Mouse (Mus musculus) frontal cortex, postnatal 25 days (tissue): Measurements from ENCODE around the gene Dcst2.

Experiments used
- DNase-seq, 2 experiments: peaks; one replicate each; pipeline ENCODE4 v3.0.0; 2022; ENCODE audit warnings: low spot score in 2 of 2

Gene Dcst2

GRCm38 (mm10) chr3:89388134-89388881 is 26.5 kb downstream of the Dcst2 start:
- DNase-seq: no peak

- no peak for DNase-seq
These were observed 27.3 kb downstream of the Dcst2 start for GRCm38 (mm10) chr3:89388901-89389740.

DNA sequence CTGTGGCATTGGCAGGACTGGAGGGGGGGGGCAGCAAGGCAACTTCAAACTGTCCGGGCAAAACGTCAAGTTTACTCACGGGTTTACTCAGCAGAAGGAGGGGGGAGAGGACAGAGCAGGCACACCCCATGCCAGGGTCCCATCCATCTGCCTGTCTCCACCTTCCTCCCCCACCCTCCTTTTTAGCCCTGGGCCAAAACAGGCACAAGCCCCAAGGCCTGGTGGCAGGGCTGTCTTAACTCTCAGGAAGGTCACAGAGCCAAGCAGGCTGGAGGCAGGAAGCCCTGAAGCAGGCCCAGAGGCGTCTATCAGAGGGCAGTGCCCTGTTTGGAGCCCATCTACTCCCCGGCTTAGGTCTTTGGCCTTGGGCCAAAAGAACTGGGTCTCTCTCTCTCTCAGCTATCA is 28.3 kb downstream of the Dcst2 start:
- no peak for DNase-seq

DNA sequence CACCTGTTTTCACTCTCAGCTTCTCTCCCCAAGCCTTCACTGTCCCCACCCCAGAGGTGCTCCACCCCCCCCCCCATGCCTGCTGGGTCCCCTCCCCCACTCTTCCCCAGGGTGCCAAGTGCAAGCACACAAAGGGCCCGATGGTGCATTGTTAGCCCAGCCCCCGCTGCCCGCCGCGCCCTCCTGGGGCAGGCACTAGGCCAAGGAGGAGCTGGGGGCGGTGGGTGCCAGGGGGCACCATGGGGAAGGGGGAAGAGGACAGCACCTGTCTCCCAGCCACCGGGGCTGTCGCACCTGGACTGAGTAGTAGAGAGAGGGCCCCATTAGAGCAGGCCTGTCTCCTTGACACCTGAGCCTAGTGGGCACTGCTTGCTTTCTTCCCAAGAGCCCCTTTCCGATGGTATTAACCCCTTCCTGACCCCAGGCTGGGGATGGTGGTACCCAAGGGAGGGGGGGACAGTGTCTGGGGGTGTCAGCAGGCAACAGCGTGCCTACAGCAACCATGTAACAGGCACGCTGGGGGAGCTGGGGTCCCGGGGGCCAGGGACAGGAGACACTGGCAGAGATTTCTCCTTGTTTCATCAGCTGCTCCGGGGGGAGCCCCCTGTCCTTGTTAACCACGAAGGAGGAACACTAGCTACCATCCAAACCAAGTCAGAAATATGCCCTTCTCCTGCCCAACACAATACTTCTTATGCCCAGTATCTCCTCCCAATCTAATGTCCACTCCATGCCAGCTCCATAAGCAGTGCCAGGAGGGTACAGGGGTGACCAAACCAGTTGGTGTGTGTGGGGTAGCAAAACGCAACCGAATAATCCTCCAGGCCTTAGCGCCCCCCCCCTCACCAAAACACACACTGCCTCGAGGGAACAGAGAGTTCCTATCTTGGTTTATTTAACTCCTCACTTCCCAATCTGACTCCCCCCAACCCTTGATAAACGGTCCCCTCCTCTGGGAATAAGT is 29.2 kb downstream of the Dcst2 start:
- no peak for DNase-seq

DNA sequence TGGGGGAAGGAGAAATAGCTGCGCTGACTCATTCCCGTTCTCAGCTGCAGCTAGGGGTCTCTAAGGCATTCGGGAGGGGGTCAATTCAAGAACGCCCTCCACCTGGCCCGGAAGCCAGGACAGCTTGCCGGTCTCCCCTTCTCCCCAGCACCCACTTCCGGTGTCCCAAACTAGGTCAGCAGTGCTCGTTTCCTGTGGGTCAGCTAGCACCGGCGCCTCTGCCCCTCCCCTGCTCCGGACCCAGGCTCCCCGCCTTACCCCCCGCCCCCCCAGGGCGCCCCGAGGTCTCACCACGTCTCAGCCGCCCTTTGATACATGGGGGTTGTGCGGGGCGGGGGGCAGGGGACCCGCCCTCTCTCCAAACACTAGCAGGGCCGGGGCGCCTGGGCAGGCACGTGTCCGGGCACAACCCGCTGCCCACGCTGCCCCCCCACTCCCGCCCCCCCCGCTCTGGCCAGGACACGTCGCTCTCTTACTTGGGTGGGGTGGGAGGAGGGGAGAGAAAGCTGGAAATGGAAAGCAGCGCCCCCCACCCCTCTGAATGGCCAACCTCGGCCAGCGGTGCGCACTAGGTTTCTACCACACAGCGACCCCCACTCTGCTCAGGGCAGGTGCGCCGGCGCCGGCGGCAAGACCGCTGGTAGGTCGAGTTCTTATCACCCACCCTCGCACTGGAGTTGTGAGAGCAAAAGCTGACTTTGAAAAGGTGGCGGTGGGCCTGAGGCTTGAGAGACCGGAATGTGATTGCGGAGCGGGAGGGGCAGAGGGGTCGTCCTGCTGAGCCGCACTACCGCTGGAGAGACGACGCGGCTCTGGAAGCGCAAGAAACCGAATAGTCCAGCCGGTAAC is 30.1 kb downstream of the Dcst2 start:
- DNase-seq: no peak

- no peak for DNase-seq
These were observed 31.1 kb downstream of the Dcst2 start for GRCm38 (mm10) chr3:89392871-89393311.

- peak; percentile 85 to 93 for DNase-seq
These were observed 31.8 kb downstream of the Dcst2 start for GRCm38 (mm10) chr3:89393605-89394004.

- peak in 1 of 2 experiments; percentile 31 for DNase-seq
These were observed 32.5 kb downstream of the Dcst2 start, which contains the start of gene Zbtb7b for GRCm38 (mm10) chr3:89394006-89394893. Gene Zbtb7b, minus strand, starts transcription at chr3:89394776.

GRCm38 (mm10) chr3:89394894-89395256 is 33.1 kb downstream of the Dcst2 start:
- DNase-seq: peak in 1 of 2 experiments; percentile 42

DNA sequence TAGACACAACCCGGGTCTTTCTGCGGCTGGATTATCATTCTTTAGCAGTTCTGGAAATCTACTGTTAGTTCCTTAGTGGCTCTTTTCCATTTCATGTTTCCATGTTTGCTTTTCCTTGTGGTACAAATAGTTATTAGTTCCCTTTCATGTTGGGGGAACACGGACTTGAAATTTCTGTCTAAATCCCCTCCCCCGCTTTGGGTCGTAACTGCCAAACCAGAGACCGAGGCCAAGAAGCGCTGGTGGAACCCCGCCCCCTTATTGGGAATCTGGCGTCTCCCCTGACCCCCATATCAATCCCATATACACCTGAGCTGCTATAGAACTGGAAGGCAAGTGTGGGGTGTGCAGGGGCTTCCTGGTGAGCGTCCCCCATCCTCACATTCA is 33.6 kb downstream of the Dcst2 start:
- no peak for DNase-seq

DNA sequence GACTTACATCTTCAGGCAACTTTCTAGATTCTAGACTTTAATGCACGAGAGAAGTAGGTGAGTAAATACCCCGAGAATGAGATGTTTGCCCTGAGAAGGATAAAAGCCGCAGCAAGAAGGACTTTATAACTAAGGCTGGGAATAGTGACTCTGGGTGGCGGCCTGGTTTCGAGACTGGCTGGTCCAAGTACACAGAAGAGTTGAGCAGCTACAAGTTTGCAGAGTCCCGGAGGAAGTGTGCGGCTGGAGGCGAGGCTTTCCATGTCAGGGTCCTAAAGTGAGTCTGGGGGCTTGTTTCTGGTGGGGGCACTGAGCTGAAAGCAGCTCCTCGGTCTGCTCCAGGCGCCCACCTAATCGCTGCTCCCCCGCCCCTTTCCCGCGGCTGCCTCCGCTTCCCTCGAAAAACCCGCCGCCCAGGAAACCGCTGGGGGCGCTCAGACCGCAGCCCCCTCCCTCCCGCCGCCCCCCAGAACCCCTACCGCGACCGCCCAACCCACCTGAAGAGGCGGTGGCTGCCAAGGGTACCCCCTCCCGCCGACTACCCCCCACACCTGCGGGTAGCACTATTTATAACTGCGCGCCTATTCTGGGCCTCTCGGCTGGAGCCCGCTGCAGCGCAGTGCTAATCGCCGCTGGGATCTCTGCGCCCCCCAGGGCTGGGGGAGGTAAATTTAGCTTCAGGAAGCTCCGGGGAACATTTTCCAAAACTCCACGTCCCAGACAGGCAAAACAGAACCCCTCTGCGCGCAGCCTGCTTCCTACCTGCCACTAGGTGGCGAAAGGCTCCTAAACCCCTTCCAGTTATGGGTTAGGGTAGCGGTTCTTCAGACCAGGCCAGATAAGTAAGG is 34.3 kb downstream of the Dcst2 start:
- peak; percentile 41 to 52 for DNase-seq

GRCm38 (mm10) chr3:89396654-89397005 is 34.9 kb downstream of the Dcst2 start:
- no peak for DNase-seq

GRCm38 (mm10) chr3:89401329-89401728 is 39.6 kb downstream of the Dcst2 start:
- no peak for DNase-seq

DNA sequence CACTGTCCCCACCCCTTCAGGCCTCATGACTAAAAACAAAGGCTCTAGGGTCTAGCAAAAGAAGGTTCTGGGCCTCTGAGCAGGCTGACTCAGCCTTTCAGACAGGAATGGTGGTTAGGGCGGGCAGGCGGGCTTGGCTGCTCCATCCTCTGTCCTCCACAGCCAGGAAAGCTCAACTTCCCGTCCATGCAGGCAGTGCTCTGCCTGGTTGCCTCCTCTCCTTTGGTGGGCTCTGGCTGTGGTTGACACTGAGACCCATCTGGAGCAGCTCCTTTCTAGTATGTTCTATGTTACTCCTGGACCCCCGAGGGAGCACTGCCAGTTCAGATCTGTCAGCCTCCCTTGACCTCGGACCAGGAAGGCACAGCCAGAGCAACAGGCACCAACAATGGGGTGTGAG is 40.9 kb downstream of the Dcst2 start, which contains the start of gene Lenep:
Lenep (minus strand) TSS at position 101 of the 400 bp plus-strand sequence.
- DNase-seq: no peak

- no peak for DNase-seq
These were observed 45.1 kb downstream of the Dcst2 start for GRCm38 (mm10) chr3:89406887-89407286.

DNA sequence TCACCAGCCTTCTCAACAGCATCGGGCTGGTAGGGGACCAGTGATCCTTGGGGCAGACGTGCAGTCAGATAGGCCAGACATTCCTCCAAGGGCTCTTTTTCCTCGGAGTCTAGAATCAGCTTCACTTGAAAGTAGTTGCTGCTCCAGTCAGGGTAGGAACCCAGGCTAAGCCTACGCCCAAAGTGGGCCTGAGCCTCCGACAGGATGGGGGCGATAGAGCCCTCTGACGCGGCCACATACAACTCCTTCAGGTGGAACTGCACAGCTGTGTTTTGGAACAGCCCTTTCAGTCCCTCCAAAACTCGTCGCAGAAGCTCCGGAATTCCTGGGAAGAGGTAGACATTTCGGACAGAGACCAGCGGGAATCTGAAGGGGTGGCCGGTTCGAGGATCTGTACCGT is 46.7 kb downstream of the Dcst2 start:
- no peak for DNase-seq

GRCm38 (mm10) chr3:89409701-89410100 is 47.9 kb downstream of the Dcst2 start:
- no peak for DNase-seq

- DNase-seq: no peak
These were observed 49.1 kb downstream of the Dcst2 start for GRCm38 (mm10) chr3:89410864-89411263.
